Mouse (Mus musculus): ENCODE measurements around the gene Trim50.

GRCm38 (mm10) chr5:135382746-135383145 is 29.7 kb downstream of the Trim50 start:
- no peak for TF ChIP-seq POLR2A (IDR thresholded peaks at IDR 0.05; ENCODE audit: insufficient read depth, low read length)
- TF ChIP-seq CTCF (IDR thresholded peaks at IDR 0.05; ENCODE audit: low read depth, low read length) = no peak
- no peak for TF ChIP-seq EP300 (IDR thresholded peaks at IDR 0.05; ENCODE audit: insufficient read depth, low read depth, low read length)

All from ES-Bruce4 (cell line).